Mouse (Mus musculus) cerebellum, postnatal 14 days (tissue): ENCODE data around the gene Catsperz.

ENCODE experiments used
- DNase-seq, 2 experiments: peaks; one replicate each; pipeline ENCODE4 v3.0.0; 2021; ENCODE audit warnings: mixed read lengths in 2 of 2

Catsperz gene

GRCm38 (mm10) chr19:6922901-6923735 lies 2.1 kb downstream of the Catsperz start:
- DNase-seq = no peak

DNA sequence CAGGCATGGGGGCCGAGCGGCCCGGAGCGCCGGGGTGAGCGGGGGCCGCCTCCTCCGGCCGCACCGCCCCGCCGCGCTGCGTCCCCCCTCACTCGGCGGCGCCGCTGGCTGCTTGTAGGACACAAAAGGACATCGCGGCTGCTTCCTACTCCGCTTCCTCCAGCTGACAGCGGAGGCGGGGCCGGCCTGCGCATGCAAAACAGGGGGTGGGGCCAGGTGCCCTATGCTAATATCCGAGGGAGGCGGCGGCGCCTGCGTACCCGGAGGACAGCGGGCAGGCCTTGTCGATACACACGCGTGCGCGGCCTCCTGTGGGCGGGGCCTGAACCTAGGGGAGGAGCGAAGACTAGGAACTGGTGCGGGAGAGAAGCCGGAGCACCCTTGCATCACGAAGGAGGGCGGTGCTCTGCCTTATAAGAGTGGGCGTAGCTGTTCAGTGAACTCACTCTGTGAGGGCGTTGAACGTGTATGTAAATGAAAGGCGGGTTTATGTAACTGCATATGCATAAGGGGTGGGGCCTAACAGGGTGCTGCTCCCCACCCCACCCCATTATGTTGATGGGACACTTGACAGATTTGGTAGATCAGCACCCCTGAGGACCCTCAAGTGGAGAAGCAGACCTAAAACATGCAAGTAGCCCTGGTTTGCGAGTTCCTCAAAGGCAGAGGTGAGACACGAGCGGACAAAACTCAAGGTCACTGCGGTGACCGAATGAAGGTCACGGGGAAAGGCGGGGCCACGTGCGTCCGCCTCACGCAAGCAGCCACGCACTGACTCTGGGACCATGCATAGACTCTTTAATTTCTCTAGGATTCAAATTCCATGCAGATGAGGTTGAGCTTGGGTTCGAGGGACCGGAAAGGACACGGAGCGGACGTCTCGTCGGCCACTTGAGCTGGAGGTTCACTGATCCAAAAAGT lies 3.3 kb downstream of the Catsperz start, which contains the start of gene Esrra:
TSS of gene Esrra (minus strand) at position 167 of the 921 bp plus-strand sequence.
- DNase-seq = peak; percentile 100

- DNase-seq = peak; percentile 61 to 72
These were observed 4.2 kb downstream of the Catsperz start for GRCm38 (mm10) chr19:6920741-6921636.

DNA sequence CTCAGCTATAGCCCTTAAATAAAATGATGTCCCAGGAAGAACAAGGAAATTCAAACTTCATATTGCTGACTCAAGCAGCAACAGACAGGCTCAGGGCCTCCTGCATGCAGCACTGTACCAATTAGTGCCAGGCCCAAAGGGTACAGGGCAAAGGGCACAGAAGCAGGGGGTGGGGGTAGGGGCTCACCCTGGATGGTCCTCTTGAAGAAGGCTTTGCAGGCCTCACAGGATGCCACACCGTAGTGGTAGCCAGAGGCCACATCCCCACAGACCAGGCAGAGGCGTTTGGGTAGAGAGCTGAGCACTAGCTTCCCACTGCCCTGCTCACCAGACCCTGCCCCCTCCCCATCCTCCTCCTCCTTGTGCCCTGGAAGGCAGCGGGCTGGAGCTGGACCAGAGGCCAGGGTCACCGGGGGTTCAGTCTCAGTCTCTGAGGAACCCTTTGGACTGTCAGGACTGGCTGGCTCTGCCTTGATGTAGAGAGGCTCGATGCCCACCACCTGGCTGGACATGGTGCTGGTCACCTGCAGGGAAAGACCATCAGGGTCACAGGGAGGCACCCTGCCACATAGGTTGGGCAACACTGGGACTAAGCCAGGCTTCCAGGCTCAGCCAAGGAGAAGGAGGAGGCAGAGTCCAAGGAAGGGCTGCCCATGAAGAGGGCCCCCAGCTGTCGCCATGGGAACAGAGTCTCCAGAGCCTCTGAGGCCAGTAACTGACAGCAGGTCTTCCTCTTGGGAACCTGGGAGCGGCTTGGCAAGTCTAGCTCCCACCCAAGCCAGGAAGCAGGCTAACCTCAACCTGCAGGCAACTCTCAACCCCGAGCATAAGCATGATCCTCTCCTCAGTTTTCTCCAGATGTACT lies 5.1 kb downstream of the Catsperz start:
- DNase-seq = peak; percentile 51 to 57

DNA sequence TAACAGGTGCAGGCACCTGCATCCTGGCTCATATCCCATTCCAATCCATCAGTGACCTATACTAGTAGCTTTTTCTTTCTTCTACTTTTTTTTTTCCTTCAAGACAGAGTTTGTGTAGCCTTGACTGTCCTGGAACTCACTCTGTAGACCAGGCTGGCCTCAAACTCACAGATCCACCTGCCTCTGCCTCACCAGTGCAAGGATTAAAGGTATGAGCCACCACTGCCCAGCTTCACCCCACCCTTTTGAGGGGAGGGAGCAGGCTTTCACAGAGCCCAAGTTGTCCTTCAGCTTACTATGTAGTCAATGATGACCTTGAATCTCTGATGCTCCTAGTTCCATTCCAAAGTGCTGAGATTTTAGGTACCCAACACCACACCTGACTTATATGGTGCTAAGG lies 5.7 kb downstream of the Catsperz start:
- DNase-seq = no peak

DNA sequence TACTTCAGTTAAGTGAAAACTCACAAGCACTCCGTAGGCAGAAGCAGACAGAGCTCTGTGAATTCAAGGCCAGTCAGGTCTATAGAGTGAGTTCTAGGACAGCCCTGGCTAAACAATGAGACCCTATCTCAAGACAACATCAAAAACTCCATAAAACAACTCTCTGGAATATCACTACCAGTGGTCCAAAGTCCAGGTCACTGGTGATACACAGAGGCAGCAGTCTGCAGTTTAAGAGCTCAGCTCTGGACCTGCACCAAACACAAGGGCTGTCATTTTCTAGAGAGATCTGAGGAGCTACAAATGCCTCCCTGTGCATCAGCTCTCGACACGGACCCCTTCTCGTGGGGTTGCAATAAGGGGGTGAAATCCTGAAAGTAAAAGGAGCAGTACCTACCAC lies 6.9 kb downstream of the Catsperz start:
- no peak for DNase-seq

- DNase-seq = no peak
These were observed 8.7 kb downstream of the Catsperz start for GRCm38 (mm10) chr19:6916496-6916895.

DNA sequence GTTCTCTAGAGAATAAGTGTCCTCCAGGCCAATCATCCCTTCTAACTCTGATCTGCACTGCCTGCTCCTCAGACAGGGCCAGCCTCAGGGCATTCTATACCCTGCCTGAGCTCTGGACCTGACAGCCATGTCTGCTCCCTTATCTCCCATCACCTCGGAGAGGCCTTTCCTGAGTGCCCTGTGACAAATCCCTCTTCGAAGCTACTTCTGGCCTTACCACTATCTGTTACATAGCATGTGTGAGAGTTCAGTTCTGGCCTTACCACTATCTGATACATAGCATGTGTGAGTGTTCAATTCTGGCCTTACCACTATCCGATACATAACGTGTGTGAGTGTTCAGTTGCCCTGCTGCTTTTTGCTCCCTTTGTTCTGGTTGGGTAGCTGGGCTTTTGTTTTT lies 9.9 kb downstream of the Catsperz start:
- DNase-seq = no peak

DNA sequence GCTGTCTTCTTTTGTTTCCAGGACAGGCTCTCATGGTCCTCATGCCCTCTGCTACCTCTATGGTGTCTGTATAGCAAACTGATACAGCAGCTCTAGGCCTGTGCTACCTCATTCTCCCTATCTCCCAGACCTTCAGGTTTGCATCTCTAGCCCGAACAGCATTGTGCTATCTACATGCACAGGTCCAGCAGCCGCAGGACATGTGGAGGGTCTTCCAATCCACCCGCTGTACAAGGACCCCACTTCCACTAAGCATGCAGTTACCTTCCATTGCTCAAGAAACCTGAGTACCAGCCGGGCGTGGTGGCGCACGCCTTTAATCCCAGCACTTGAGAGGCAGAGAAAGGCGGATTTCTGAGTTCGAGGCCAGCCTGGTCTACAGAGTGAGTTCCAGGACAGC lies 10.6 kb downstream of the Catsperz start:
- DNase-seq = no peak

GRCm38 (mm10) chr19:6913991-6914390 lies 11.2 kb downstream of the Catsperz start:
- peak in 1 of 2 experiments; percentile 10 for DNase-seq

GRCm38 (mm10) chr19:6913036-6913435 lies 12.1 kb downstream of the Catsperz start:
- no peak for DNase-seq

DNA sequence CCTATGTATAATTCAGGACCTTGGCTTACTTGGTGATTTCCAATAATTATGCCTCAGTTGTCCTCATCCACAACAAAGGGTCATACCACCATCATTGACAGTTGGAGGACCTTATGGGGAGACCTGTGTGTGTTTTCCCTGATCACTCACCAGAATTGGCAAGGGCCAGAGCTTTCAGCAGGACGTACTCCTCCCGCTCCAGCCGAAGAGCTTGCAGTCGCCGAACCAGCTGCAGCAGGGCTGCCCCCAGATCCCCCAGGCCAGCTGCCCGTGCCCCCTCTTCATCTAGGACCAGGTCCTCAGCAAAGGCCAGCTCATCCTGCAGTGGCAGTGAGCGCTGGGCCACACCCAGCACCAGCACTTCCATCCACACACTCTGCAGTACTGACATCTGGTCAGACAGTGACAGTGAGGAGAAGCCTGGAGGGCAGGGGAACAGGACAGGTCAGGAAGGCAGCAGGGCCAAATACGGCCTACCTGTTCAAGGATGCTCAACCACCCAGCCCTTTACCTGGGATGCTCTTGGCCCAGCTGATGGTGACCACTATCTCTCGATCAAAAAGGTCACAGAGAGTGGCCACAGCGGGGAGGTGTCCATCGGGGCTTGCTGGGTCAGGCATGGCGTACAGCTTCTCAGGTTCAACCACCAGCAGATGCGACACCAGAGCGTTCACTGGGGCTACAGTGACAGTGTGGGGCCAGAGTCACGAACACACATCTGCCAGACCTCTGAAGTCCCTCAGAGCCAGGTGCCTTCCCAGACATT lies 12.8 kb downstream of the Catsperz start:
- DNase-seq = no peak

- DNase-seq = peak in 1 of 2 experiments; percentile 24
These were observed 13.8 kb downstream of the Catsperz start for GRCm38 (mm10) chr19:6911101-6912074.

- DNase-seq = peak; percentile 48 to 55
These were observed 14.9 kb downstream of the Catsperz start for GRCm38 (mm10) chr19:6910306-6910705.

DNA sequence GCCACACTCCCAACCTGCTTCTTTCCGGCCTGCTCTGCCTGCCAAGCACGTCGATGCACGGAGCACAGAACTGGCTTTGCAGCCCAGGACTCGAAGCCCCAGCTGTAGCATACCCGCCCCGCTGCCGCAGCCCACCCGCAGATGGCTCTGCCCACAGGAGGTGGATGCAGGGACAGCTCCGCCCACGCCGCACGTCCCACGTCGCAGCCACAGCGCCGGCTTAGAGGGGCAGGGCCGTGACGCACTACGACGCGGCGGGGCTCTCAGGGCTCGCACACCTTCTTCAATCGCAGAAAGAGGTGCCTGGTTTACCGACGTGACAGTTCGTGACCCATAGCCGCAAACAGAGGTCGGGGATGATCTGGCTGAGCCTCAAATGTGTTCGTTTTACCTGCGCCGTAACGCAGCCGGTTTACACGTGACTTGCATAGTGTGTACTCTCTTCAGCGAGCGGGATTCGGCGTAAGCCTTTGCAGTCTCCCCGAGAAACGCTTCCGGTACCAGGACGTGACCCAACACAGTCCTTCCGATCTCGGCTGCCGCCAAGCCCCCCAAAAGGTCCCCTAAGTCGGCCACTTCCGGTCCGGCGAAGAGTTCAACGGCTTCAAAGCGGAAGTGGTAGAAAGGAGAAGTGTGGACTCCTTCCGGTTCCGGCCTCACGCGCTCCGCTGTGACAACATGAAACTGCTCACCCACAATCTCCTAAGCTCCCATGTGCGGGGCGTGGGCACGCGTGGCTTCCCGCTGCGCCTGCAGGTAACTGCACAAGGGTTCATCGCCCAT lies 15.5 kb downstream of the Catsperz start, which contains the start of the genes Trmt112 and Prdx5:
TSS of gene Trmt112 (plus strand) at position 192 of the 783 bp plus-strand sequence.
TSS of gene Prdx5 (minus strand) at position 600 of the 783 bp plus-strand sequence.
- peak; percentile 92 for DNase-seq

DNA sequence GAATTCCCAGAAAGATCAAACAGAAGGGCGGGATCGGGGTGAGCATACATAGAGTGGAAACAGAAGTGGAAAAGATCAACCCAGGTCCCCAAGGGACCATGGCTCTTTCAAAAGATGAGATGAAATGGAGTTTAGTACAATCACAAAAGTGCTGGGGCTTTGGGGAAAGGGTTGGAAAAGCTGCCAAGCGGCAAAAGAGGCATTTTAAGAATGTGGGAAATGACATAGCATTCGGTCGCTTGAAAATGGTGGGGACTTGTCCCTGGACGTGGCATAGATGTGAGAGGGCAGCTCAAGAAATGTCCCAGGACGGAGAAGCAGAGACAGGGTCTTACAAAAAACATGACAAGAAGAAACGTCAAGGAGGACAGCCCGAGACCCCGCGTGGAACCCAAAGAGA lies 16.2 kb downstream of the Catsperz start:
- no peak for DNase-seq

DNA sequence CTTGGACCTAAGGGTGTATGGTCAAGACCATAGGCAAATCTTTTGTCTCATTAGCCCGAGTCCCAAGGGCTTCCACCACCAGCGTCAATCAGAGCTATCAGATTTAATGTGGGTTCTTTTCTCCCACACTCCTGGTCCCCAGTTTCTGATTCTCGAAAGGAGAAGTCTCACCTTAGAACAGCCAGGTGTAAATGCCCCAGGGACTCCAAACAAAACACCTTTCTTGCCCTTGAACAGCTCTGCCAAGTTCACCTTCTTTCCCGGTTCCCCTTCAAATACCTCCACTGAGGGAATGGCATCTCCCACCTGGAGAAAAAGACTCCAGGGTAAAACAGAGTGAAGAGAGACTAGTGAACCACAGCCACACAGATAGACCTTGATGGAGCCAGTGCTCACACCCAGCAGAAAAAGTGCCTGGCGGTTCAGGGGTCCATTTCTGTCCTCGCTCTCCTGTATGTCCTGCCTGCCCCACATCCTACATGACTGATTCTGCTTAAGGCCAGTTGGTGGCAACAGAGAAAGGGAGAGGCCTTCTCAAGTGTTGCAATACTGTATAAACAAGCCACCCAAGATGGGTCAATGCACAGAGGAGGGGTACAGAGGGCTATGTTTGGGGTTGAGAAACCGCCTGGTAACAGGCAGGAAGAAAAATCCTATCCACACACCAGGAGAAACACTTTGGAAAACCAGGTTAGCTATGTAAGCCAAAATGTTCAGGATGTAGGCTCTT lies 17.2 kb downstream of the Catsperz start:
- DNase-seq = no peak

DNA sequence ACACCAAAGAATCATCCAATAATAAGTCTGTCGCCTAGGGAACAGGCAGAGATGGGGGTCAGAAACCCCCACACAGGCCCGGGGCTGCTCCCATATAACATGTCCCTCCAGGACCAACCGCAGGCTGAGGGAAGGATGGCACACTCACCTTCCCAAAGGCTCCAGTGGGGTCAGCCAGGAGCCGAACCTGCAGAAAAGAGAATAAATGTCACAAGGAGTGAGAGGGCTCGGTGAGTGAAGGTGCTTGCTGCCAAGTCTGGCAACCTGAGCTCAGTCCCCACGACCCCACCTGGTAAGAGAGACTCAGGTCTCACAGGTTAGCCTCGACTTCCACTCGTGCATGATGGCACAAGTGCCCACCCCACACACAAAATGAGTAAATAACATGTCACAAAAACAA lies 18.1 kb downstream of the Catsperz start:
- no peak for DNase-seq
